8 mouse cellular contexts compared by ENCODE assay signal in genomic region chr15:10470151-10470831, GRCm38 (mm10). TPM values are rescaled to one million over a fixed set of nuclear protein-coding genes. Genes with fewer than 3 reads are reported as not detected.
DNase-seq lines count a peak whose midpoint lies in the region; TF ChIP-seq lines count a peak whose summit lies in the region.

Gene Dnajc21 (minus strand): TSS chr15:10470516.

- TF ChIP-seq POLR2A in cortical plate, adult 2 months (IDR thresholded peaks at IDR 0.05; ENCODE audit: extremely low read depth, insufficient read depth, low read length) = peak; percentile 54; the same call in 1 of the 2 replicates

- TF ChIP-seq CTCF in cortical plate, adult 2 months (IDR thresholded peaks at IDR 0.05; ENCODE audit: extremely low read depth, insufficient read depth, low read length) = no peak

- intact Hi-C loops in left cerebral cortex, postnatal 36 days (cut with DNase I) = no loop called here

- no peaks in the 10 kb centered on the region for H3K27me3 ChIP-seq in midbrain, embryonic 10.5 days (ENCODE audit: low read depth, poor library complexity, severe bottlenecking)

- peak; percentile 80 to 84 for DNase-seq in adrenal gland, adult 18-20 months (ENCODE audit: low spot score in 2 of 2)
- peak; percentile 79 to 89 for DNase-seq in gastrocnemius, adult 8-10 months (ENCODE audit: low spot score in 2 of 2)
- DNase-seq in induced T-regulatory cell, adult 2 months (ENCODE audit: low read depth) = peak; percentile 90
- DNase-seq in left cerebral cortex, postnatal 36 days (ENCODE audit: low spot score in 2 of 2) = peak; percentile 78 to 80
- peak; percentile 83 for DNase-seq in midbrain, embryonic 10.5 days (ENCODE audit: low spot score)
- DNase-seq in right cerebral cortex, postnatal 36 days (ENCODE audit: low spot score in 2 of 2) = peak; percentile 64 to 66
- DNase-seq in yolk sac, embryonic 10.5 days (ENCODE audit: low spot score) = peak; percentile 79

- no peaks in the 10 kb centered on the region for H3K9me3 ChIP-seq in midbrain, embryonic 10.5 days (replicated peaks)

- H3K4me1 ChIP-seq in cortical plate, adult 2 months (ENCODE audit: control insufficient read depth, insufficient read depth, low read length) = peaks cover 4% of the 10 kb centered on the region; the same call in 1 of the 2 replicates
- H3K4me1 ChIP-seq in midbrain, embryonic 10.5 days = peaks cover 17% of the 10 kb centered on the region

- peak within 1 kb of the TSS; percentile 68 for H3K4me3 ChIP-seq in cortical plate, adult 2 months (ENCODE audit: insufficient read depth, low read length)
- H3K4me3 ChIP-seq in midbrain, embryonic 10.5 days = peak within 1 kb of the TSS; percentile 85

- H3K27ac ChIP-seq in cortical plate, adult 2 months (ENCODE audit: insufficient read depth, low read length) = peak within 1 kb of the TSS; percentile 73; the same call in 1 of the 2 replicates
- H3K27ac ChIP-seq in midbrain, embryonic 10.5 days (replicated peaks) = peak within 1 kb of the TSS; percentile 90

- 1% methylated on average over 69 of the region's 87 CpGs for whole genome bisulfite sequencing in midbrain, embryonic 10.5 days

- peaks cover 9% of the 10 kb centered on the region for H3K36me3 ChIP-seq in midbrain, embryonic 10.5 days

RNA-seq across cellular contexts. Expression of gene Dnajc21, which starts in this region (rescaled TPM):
- total RNA-seq in adrenal gland, adult 18-20 months (2021) = 10 to 100 TPM; 43.6 to 44.8 TPM
- 25.0 and 28.3 TPM in 2 replicates for polyA plus RNA-seq in cortical plate, adult 2 months (2012; rRNA removed)
- 10 to 100 TPM; 66.7 to 76.1 (median 74.5) TPM for total RNA-seq in gastrocnemius, adult 8-10 months (2022)
- total RNA-seq in left cerebral cortex, postnatal 36 days (2021) = 10 to 100 TPM; 24.1 to 27.1 TPM
- 12.9 TPM in 2 replicates for polyA plus RNA-seq in midbrain, embryonic 10.5 days (2016; fragmentation: Nextera tagmentation; extraction: Ambion mirVana)

Comparison
In these comparisons a context has a peak if more than half of its experiments do, and no peak if none do; other contexts are left out.
1. Peak in every context shown above with its lines: DNase-seq, H3K4me3 ChIP-seq and H3K27ac ChIP-seq.